Mouse (Mus musculus) left cerebral cortex, postnatal 10 days (tissue): Measurements from ENCODE around the gene Olfr648. TPM values are rescaled to one million over a fixed set of nuclear protein-coding genes. Genes with fewer than 3 reads are reported as not detected.

Experiments used
- total RNA-seq, 2 experiments: library from RNA; stranded (reverse); gene quantifications; 2 replicates each; pipeline ENCODE4 v1.2.3; 2021

The Olfr648 gene
- total RNA-seq, 2 experiments from 2014 or later, result 0.34 to 0.43 TPM

Other genes starting within 250 kb of the Olfr648 start
- gene Olfr632, start 249.0 kb downstream of the Olfr648 start, total RNA-seq, result under 1 TPM in 1 of 2 experiments, not detected in 1; 0.26 TPM
- not detected for gene Olfr633, start 239.0 kb downstream of the Olfr648 start, total RNA-seq
- gene Olfr635, start 212.2 kb downstream of the Olfr648 start, total RNA-seq, result under 1 TPM; 0.04 to 0.06 TPM
- not detected for gene Olfr638, start 184.6 kb downstream of the Olfr648 start, total RNA-seq
- gene Olfr639, start 166.1 kb downstream of the Olfr648 start, total RNA-seq, result under 1 TPM; 0.11 to 0.20 TPM
- gene Olfr640, start 157.8 kb downstream of the Olfr648 start, total RNA-seq, result not detected
- not detected for gene Olfr641, start 147.9 kb downstream of the Olfr648 start, total RNA-seq
- not detected for gene Olfr642, start 130.7 kb downstream of the Olfr648 start, total RNA-seq
- gene 4930516K23Rik, start 121.9 kb downstream of the Olfr648 start, total RNA-seq, result not detected
- not detected for gene Olfr644, start 111.5 kb downstream of the Olfr648 start, total RNA-seq
- not detected for gene Olfr645, start 97.9 kb downstream of the Olfr648 start, total RNA-seq
- gene Olfr646, start 78.5 kb downstream of the Olfr648 start, total RNA-seq, result not detected
- gene Ubqln5, start 53.6 kb downstream of the Olfr648 start, total RNA-seq, result not detected
- gene Olfr643, start 46.0 kb downstream of the Olfr648 start, total RNA-seq, result not detected
- gene Ubqln3, start 40.1 kb downstream of the Olfr648 start, total RNA-seq, result not detected
- gene Ubqlnl, start 32.8 kb downstream of the Olfr648 start, total RNA-seq, result not detected
- gene Olfm5, start 18.6 kb downstream of the Olfr648 start, total RNA-seq, result not detected
- gene Olfr649, start 12.6 kb upstream of the Olfr648 start, total RNA-seq, result not detected
- under 1 TPM; 0.63 to 0.75 TPM for gene Trim6, start 35.4 kb upstream of the Olfr648 start, total RNA-seq
- under 1 TPM; 0.88 to 0.99 TPM for gene Trim34a, start 61.1 kb upstream of the Olfr648 start, total RNA-seq
- gene Trim5, start 104.7 kb upstream of the Olfr648 start, total RNA-seq, result under 1 TPM; 0.43 to 0.49 TPM
- gene Trim12a, start 132.1 kb upstream of the Olfr648 start, total RNA-seq, result 1 to 10 TPM; 1.3 to 2.1 TPM
- gene Trim34b, start 146.1 kb upstream of the Olfr648 start, total RNA-seq, result not detected
- gene Trim12c, start 170.0 kb upstream of the Olfr648 start, total RNA-seq, result 1 to 10 TPM in 1 of 2 experiments, under 1 TPM in 1; 0.83 to 1.0 TPM
- not detected for gene Trim30b, start 186.5 kb upstream of the Olfr648 start, total RNA-seq
- not detected for gene Trim30c, start 217.4 kb upstream of the Olfr648 start, total RNA-seq